Mouse (Mus musculus): ENCODE data around the gene Phb2.

GRCm38 (mm10) chr6:124738511-124739023 lies 26.4 kb downstream of the Phb2 start, which contains the start of gene Ptpn6:
- TF ChIP-seq CTCF (IDR thresholded peaks at IDR 0.05; ENCODE audit: control insufficient read depth, insufficient read depth, insufficient replicate concordance, low read depth, low read length) (no peak), POLR2A (IDR thresholded peaks at IDR 0.05; ENCODE audit: control insufficient read depth, low read depth, low read length) (no peak)
